Mouse (Mus musculus) cerebellum, adult 8-10 months (tissue): ENCODE results near the gene Gm5737.

Experiments used
- DNase-seq: peaks from one replicate; pipeline ENCODE4 v3.0.0; 2022

Gm5737 gene

GRCm38 (mm10) chr7:120811834-120812415 lies at the start of gene Gm5737:
Gene Gm5737 (plus strand): TSS chr7:120812365.
- DNase-seq = no peak

- DNase-seq = no peak
Measured at GRCm38 (mm10) chr7:120767369-120767768, 44.8 kb upstream of the Gm5737 start.

GRCm38 (mm10) chr7:120771389-120771788 lies 40.8 kb upstream of the Gm5737 start:
- no peak for DNase-seq

GRCm38 (mm10) chr7:120778012-120778411 lies 34.2 kb upstream of the Gm5737 start:
- DNase-seq = no peak

GRCm38 (mm10) chr7:120795544-120795943 lies 16.6 kb upstream of the Gm5737 start:
- DNase-seq = no peak

GRCm38 (mm10) chr7:120796369-120796768 lies 15.8 kb upstream of the Gm5737 start:
- no peak for DNase-seq

GRCm38 (mm10) chr7:120803268-120803667 lies 8.9 kb upstream of the Gm5737 start:
- no peak for DNase-seq

GRCm38 (mm10) chr7:120809705-120810104 lies 2.5 kb upstream of the Gm5737 start:
- DNase-seq = no peak

GRCm38 (mm10) chr7:120817552-120817951 lies 5.4 kb downstream of the Gm5737 start:
- DNase-seq = no peak

- DNase-seq = no peak
Measured at GRCm38 (mm10) chr7:120819386-120819785, 7.2 kb downstream of the Gm5737 start.

GRCm38 (mm10) chr7:120823248-120823647 lies 11.1 kb downstream of the Gm5737 start:
- peak; percentile 67 for DNase-seq

GRCm38 (mm10) chr7:120825097-120825496 lies 12.9 kb downstream of the Gm5737 start:
- no peak for DNase-seq

- no peak for DNase-seq
Measured at GRCm38 (mm10) chr7:120826408-120826807, 14.2 kb downstream of the Gm5737 start.

- peak; percentile 82 for DNase-seq
Measured at GRCm38 (mm10) chr7:120830431-120831381, 18.5 kb downstream of the Gm5737 start.

- no peak for DNase-seq
Measured at GRCm38 (mm10) chr7:120834426-120834825, 22.3 kb downstream of the Gm5737 start.

GRCm38 (mm10) chr7:120834863-120835372 lies 22.8 kb downstream of the Gm5737 start:
- peak; percentile 64 for DNase-seq

GRCm38 (mm10) chr7:120835449-120836359 lies 23.5 kb downstream of the Gm5737 start:
- DNase-seq = peak; percentile 99

- peak; percentile 37 for DNase-seq
Measured at GRCm38 (mm10) chr7:120836361-120836760, 24.2 kb downstream of the Gm5737 start.

GRCm38 (mm10) chr7:120838436-120839160 lies 26.4 kb downstream of the Gm5737 start:
- DNase-seq = no peak

GRCm38 (mm10) chr7:120839786-120840185 lies 27.6 kb downstream of the Gm5737 start:
- DNase-seq = no peak

GRCm38 (mm10) chr7:120842345-120843036 lies 30.3 kb downstream of the Gm5737 start, which contains the start of gene Eef2k:
Gene Eef2k (plus strand): TSS chr7:120842831.
- DNase-seq = peak; percentile 78
